Mouse (Mus musculus): ENCODE results near the gene Stom.

DNA sequence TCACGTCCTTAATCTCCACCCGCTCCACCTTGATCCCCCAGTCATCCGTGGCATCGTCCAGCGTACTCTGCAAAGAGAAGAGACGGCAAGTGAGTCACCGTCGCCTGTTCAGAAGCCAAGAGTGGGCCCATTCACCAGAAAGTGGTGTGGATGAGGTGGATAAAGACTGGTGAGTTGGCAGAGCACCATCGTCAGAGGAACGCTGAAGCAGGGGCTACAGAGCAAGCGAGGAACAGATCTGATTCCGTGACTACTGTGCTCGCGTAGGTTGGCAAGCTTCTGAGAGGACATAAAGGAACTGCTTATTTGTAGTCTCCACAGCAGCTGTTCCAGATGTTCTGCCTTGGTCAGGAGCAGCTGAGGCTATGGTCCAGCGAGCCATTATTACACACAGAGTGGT, 16.4 kb downstream of the Stom start:
- TF ChIP-seq HCFC1 (IDR thresholded peaks at IDR 0.05; ENCODE audit: borderline replicate concordance, insufficient read depth, low read length) (no peak), ZC3H11A (IDR thresholded peaks at IDR 0.05; ENCODE audit: borderline replicate concordance, low read depth, low read length) (no peak), MAFK (IDR thresholded peaks at IDR 0.05; ENCODE audit: insufficient read depth, low read depth, low read length) (no peak), CHD2 (IDR thresholded peaks at IDR 0.05; ENCODE audit: low read depth, low read length) (no peak), ZNF384 (IDR thresholded peaks at IDR 0.05; ENCODE audit: low read depth, low read length) (no peak)
